Mouse (Mus musculus) liver (tissue): ENCODE results near the gene Man2c1.

Experiments used
- DNase-seq: peaks from one replicate; pipeline ENCODE4 v3.0.0-alpha.2; 2020; ENCODE audit warnings: mixed read lengths

Gene Man2c1

DNA sequence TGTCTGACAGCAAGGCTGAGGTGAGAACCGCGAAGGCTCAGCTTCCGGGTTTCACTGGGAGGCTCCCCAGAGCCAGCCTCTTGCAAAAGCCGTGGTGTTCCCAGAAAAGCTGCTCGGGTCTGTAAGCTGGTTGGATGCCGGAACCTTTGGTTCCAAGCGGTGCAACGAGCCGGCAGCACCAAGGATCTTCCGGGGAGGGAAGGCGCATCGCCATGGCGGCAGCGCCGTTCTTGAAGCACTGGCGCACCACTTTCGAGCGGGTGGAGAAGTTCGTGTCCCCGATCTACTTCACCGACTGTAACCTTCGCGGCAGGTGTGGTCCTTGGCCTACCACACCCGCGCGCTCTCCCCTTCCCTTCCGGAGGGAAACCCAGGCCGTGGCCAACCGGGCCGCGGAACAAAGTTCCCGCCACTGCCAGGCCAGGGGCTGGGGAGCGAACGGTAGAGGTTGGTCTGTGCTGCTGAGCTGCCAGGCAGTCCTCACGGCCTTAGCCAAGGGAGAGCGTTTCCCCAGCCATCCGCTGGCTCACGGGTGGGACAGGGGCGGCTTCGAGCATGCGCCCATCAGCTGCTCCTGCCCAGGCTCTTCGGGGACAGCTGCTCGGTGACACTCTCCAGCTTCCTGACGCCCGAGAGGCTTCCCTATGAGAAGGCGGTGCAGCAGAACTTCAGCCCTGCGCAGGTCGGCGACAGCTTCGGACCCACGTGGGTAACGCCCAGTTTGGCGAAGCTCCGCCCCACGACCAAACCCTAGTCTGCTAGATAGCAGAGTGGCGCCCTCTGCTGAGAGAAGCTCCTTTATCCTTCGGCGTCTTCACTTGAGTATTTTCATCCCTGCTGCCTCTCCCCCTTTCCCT, at the start of gene Man2c1:
TSS of gene Man2c1 (plus strand) at position 114 of the 857 bp plus-strand sequence.
- peak; percentile 97 for DNase-seq

GRCm38 (mm10) chr9:57082236-57082635, 48.3 kb upstream of the Man2c1 start:
- no peak for DNase-seq

- DNase-seq: no peak
Observed at GRCm38 (mm10) chr9:57117261-57117755, 13.2 kb upstream of the Man2c1 start.

DNA sequence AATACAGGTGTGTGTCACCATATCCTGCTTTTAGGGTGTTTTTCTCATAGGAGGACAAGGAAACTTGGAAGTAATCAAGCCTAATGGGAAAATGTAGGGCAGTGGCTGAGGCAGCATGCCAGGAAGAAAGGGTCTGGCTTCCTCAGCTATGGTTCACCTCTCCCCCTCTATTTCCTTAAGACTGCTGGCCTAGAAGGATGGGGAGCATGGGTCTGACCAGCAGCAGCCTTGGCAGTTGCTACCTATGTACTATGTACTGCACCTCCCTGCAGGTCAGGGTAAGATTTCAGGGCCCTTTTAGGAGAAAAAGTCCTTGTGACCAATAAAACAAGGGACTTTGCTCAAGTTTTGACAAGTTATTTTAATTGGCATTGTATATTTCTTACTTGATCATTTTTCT, 849 bp upstream of the Man2c1 start:
- DNase-seq: no peak

- DNase-seq: no peak
Observed at GRCm38 (mm10) chr9:57137246-57137645, 6.8 kb downstream of the Man2c1 start.

GRCm38 (mm10) chr9:57137777-57138176, 7.3 kb downstream of the Man2c1 start:
- DNase-seq: no peak

DNA sequence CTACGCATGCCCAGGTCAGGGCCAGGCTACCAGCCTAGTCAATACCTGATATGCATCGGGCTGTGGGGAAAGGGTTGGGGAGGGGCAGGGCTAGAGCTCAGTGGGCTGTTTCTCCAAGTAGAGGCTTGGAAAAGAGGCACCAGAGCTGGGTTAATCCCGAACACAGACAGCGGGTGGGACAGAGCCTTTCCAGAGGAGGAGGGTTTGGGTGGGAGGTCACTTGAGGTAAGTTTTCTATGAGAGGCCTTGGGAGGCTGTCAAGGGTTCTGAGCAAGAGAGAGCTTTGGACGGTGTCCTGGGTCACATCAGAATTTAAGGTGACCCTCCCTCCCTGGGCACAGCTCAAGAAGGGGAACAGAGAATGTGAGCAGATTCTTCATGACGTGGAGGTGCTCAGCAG, 8.0 kb downstream of the Man2c1 start:
- DNase-seq: no peak

DNA sequence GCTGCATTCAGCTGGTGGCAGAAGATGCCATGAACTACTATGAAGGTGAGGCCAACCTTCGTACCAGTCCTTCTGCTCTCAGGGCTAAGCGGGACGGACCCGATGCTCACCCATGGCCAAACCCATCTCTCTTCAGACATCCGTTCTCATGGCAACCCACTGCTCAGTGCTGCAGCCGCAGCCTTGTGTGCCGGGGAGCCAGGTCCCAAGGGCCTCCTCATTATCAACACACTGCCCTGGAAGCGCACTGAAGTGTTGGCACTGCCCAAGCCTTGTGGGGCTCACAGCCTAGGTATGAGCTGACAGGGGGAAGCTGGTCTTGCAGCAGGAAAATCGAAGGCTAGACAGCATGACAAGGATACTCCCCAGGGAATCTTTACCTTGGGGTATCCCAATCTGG, 8.6 kb downstream of the Man2c1 start:
- no peak for DNase-seq

DNA sequence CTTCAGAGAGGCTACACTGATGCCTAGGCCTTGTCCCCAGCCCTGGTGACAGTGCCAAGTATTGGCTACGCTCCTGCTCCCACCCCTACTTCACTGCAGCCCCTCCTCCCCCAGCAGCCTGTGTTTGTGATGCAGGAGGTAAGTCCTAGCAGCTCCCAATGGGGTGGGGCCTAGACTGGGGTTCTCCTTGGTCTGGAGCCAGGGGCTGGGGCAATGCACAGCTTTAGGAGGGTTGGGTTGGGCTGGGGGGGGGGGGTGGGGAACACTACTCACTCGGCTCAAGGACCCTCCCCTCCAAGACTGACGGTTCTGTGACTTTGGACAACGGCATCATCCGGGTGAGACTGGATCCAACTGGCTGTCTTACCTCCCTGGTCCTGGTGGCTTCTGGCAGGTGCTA, 9.1 kb downstream of the Man2c1 start:
- no peak for DNase-seq

- DNase-seq: no peak
Observed at GRCm38 (mm10) chr9:57141417-57142353, 11.2 kb downstream of the Man2c1 start.

DNA sequence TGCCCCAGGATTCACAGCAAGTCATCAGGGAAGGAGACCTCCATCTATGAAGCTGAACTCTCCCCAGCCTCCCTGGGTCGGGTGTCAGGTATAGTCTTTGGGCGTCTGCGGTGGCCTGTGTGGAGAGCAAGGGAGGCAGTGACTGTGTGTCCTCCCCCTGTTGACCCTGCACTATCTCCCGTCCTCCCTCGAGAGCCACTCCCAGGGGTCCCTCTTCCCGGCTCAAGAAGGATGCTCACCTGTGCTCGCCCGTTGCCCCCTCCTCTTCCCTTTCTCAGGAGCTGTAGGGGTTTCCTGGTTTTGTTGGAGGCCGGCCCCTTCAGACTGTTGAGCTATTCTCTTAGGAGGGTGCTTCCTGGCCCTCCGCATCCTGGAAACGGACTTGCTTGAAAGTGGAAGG, 12.7 kb downstream of the Man2c1 start:
- no peak for DNase-seq

- no peak for DNase-seq
Observed at GRCm38 (mm10) chr9:57144830-57145229, 14.3 kb downstream of the Man2c1 start.

DNA sequence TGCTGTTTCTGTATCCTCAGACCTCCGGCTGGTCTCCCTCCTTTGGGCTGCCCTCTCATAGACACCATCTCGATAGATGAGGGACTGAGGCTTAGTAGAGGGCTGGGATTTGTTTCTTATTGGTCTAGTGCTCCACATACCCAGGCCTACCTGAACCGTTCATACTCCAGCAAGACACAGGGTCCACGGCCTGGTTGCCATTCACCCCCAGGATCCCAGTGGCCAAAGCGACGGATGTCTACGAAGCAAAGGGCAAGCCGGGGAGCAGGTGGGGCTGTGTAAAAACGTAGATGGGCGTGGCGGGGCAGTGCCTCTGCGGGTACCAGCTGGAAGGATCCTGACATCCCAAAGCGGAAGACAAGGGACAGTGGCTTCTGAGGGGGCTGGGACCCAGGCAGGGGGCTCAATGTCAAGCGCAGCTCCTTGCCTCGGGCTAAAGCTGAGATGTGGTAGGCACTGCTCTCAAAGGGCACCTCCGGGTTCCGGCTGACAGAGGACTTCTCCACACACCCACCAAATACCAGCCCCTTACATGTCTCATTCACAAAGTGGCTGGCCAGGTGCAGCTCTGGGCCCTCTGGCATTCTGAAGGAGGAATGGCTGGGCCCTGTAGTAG, 16.1 kb downstream of the Man2c1 start:
- DNase-seq: no peak

GRCm38 (mm10) chr9:57147205-57148143, 17.0 kb downstream of the Man2c1 start:
- DNase-seq: no peak

GRCm38 (mm10) chr9:57148144-57148878, 17.8 kb downstream of the Man2c1 start, which contains the start of gene Neil1:
Gene Neil1, minus strand, starts transcription at chr9:57148305.
- peak; percentile 73 for DNase-seq

DNA sequence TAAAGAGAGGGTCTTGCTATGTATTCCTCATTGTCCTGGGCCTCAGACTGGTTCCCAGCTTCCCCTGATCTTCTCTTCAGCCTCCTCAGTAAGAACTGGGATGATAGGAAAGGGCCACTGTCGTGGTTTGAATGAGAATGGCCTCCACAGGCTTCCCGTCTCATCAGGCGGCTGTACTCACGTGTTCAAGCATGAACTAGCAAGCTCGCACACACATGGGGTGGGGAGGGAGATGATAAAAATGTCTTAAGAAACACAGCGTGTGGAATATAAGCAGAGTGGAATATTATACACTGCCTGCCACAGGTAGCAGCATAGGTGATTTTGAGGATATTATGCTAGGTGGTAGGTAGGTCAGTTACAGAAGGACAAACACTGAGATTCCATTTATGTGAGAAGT, 18.5 kb downstream of the Man2c1 start:
- no peak for DNase-seq

GRCm38 (mm10) chr9:57150192-57150591, 19.7 kb downstream of the Man2c1 start:
- no peak for DNase-seq

- DNase-seq: no peak
Observed at GRCm38 (mm10) chr9:57152331-57152730, 21.8 kb downstream of the Man2c1 start.

GRCm38 (mm10) chr9:57156383-57156782, 25.9 kb downstream of the Man2c1 start:
- no peak for DNase-seq

- no peak for DNase-seq
Observed at GRCm38 (mm10) chr9:57156823-57157222, 26.3 kb downstream of the Man2c1 start.

DNA sequence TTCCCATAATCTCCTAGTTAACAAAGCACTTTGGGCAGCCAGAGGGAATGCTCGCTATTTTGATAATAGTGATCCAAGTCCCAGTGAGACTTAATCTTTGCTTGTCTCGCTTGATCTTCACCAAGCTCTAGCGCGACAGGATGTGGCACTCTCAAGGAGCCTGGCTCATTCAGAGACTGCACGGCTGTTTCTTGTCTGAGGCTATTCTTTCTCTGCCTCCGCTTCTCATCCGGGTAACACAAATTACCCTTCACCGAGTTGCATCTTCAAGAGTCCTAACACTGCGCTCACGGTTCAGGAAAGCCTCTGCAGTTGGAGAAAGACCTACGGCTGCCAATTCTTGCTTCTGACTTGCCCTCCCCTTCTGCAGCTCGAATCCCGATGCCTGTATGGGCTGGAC, 27.0 kb downstream of the Man2c1 start:
- DNase-seq: no peak
